Mouse (Mus musculus) erythroblast, embryonic 14.5 days (primary cell): Measurements from ENCODE around the gene Sh3gl2.

Experiments
- GATA1 ChIP-seq: IDR thresholded peaks from 2 replicates; pipeline ENCODE4 v1.6.1; 2012; ENCODE audit warnings: low read length, inconsistent platforms, mixed read lengths
- TAL1 ChIP-seq: IDR thresholded peaks from 3 replicates; pipeline ENCODE4 v1.6.1; 2012; ENCODE audit warnings: low read length, inconsistent platforms, mixed read lengths

DNA sequence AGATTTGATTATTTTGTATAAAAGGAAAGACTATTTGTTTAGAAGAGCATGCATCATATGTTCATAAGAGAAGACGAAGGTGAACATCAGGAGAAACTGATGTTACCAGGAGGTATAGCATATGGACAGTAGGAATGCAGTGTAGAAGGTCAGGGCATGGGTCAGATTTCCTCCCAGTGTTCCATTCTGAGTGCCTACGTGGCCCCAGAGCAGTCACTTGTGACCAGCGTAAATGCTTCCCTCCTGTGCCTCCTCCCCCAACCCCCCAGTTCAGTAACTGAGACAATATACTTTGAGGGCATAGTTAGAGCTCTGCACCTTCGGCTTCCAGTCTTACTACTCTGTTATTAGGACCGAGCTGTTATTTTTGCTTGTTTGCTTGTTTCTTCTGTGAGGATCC lies 17.8 kb downstream of the Sh3gl2 start:
- TF ChIP-seq GATA1: no peak
- no peak for TF ChIP-seq TAL1
